Mouse (Mus musculus) lung, embryonic 14.5 days (tissue): ENCODE results near the gene St3gal3. TPM values are rescaled to one million over a fixed set of nuclear protein-coding genes. Genes with fewer than 3 reads are reported as not detected.

Experiments used
- ATAC-seq: fragments of 200-750 bp; cut with Nextera tagmentation; 2 replicates; pipeline ENCODE4 v1.8.0; 2017; ENCODE audit warnings: mild to moderate bottlenecking, moderate TSS enrichment, moderate library complexity; ENCODE audit not compliant: insufficient read depth
- DNase-seq: peaks from one replicate; pipeline ENCODE4 v3.0.0-alpha.2; 2015
- H3K27ac ChIP-seq: fragments of 300-500 bp; sonication (generic); 2 replicates; pipeline ENCODE4 v1.5.1; 2014; ENCODE audit warnings: low read depth, mild to moderate bottlenecking, moderate library complexity
- H3K27me3 ChIP-seq: fragments of 300-500 bp; sonication (generic); 2 replicates; pipeline ENCODE4 v1.6.1; 2014; ENCODE audit warnings: low read length, control low read depth; ENCODE audit not compliant: insufficient read depth
- H3K36me3 ChIP-seq: fragments of 300-500 bp; sonication (generic); 2 replicates; pipeline ENCODE4 v1.6.1; 2014; ENCODE audit warnings: control low read depth; ENCODE audit not compliant: insufficient read depth
- H3K4me1 ChIP-seq: fragments of 300-500 bp; sonication (generic); 2 replicates; pipeline ENCODE4 v1.6.1; 2014; ENCODE audit warnings: antibody characterized with exemption, control low read depth; ENCODE audit not compliant: insufficient read depth
- H3K4me2 ChIP-seq: fragments of 300-500 bp; sonication (generic); 2 replicates; pipeline ENCODE4 v1.6.1; 2014; ENCODE audit warnings: mild to moderate bottlenecking
- H3K4me3 ChIP-seq: fragments of 300-500 bp; sonication (generic); 2 replicates; pipeline ENCODE4 v1.5.1; 2014; ENCODE audit warnings: low read depth, low read length
- H3K9ac ChIP-seq: fragments of 300-500 bp; sonication (generic); 2 replicates; pipeline ENCODE4 v1.6.1; 2014
- H3K9me3 ChIP-seq: fragments of 300-500 bp; sonication (generic); 2 replicates; pipeline ENCODE4 v1.6.1; 2016; ENCODE audit warnings: low read depth, low read length, control low read depth
- CTCF ChIP-seq: IDR thresholded peaks from 2 replicates; pipeline ENCODE4 v1.5.1; 2016; ENCODE audit warnings: antibody characterized with exemption, low read depth
- WGBS: fragments of 180-500 bp; shearing (Covaris S2); extraction: QIAGEN DNeasy Blood & Tissue Kit; methylation state at CpG from one replicate; pipeline ENCODE4 v1.1.7; 2014; 5-methylcytosine and 5-hydroxymethylcytosine counted together
- polyA plus RNA-seq: library from polyadenylated mRNA; unstranded; fragments of >200 nt; fragmentation: Nextera tagmentation; extraction: Ambion mirVana; gene quantifications from 2 replicates; pipeline ENCODE4 v1.2.1, GENCODE M21; 2014

The St3gal3 gene
- polyA plus RNA-seq, 1 experiment from 2014 or later, result 6.3 TPM

GRCm38 (mm10) chr4:117986766-117987165 lies 147.9 kb downstream of the St3gal3 start:
- no peaks in the 10 kb centered on the region for H3K4me1 ChIP-seq
- ATAC-seq, result no peak
- H3K4me2 ChIP-seq, result no peak overlapping the region
- H3K27ac ChIP-seq, result no peak overlapping the region
- WGBS, result 39% methylated on average over 8 of the region's 8 CpGs
- H3K27me3 ChIP-seq, result no peaks in the 10 kb centered on the region
- no peak overlapping the region for H3K9ac ChIP-seq
- DNase-seq, result peak; percentile 49
- no peak for TF ChIP-seq CTCF
- H3K4me3 ChIP-seq, result no peak overlapping the region
- H3K9me3 ChIP-seq, result no peaks in the 10 kb centered on the region
- no peaks in the 10 kb centered on the region for H3K36me3 ChIP-seq

GRCm38 (mm10) chr4:117984993-117985587 lies 149.6 kb downstream of the St3gal3 start:
- H3K9ac ChIP-seq, result no peak overlapping the region
- H3K4me3 ChIP-seq, result no peak overlapping the region
- no peak for TF ChIP-seq CTCF
- no peaks in the 10 kb centered on the region for H3K9me3 ChIP-seq
- no peaks in the 10 kb centered on the region for H3K4me1 ChIP-seq
- H3K36me3 ChIP-seq, result no peaks in the 10 kb centered on the region
- no peak overlapping the region for H3K4me2 ChIP-seq
- H3K27me3 ChIP-seq, result no peaks in the 10 kb centered on the region
- ATAC-seq (peak; percentile 56; the same call in 1 of the 2 replicates), DNase-seq (peak; percentile 73)
- peak overlapping the region; percentile 20; the same call in 1 of the 2 replicates for H3K27ac ChIP-seq
- 45% methylated on average over 8 of the region's 8 CpGs for WGBS

GRCm38 (mm10) chr4:117984206-117984605 lies 150.5 kb downstream of the St3gal3 start:
- Histone ChIP-seq H3K27me3 (no peaks in the 10 kb centered on the region), H3K9me3 (no peaks in the 10 kb centered on the region), H3K4me3 (no peak overlapping the region), H3K36me3 (no peaks in the 10 kb centered on the region), H3K4me2 (no peak overlapping the region), H3K4me1 (no peaks in the 10 kb centered on the region), H3K27ac (no peak overlapping the region), H3K9ac (no peak overlapping the region)
- DNase-seq (no peak), ATAC-seq (no peak)
- 92% methylated on average over 3 of the region's 3 CpGs for WGBS
- TF ChIP-seq CTCF, result no peak

- H3K27ac ChIP-seq, result no peak overlapping the region
- H3K27me3 ChIP-seq, result no peaks in the 10 kb centered on the region
- no peaks in the 10 kb centered on the region for H3K9me3 ChIP-seq
- H3K36me3 ChIP-seq, result no peaks in the 10 kb centered on the region
- H3K4me2 ChIP-seq, result no peak overlapping the region
- no peak overlapping the region for H3K4me3 ChIP-seq
- H3K9ac ChIP-seq, result no peak overlapping the region
- H3K4me1 ChIP-seq, result no peaks in the 10 kb centered on the region
- DNase-seq (no peak), ATAC-seq (no peak)
- TF ChIP-seq CTCF, result no peak
- 48% methylated on average over 7 of the region's 7 CpGs for WGBS
Measured at GRCm38 (mm10) chr4:117982706-117983105, 152.0 kb downstream of the St3gal3 start.

- no peak for TF ChIP-seq CTCF
- Histone ChIP-seq H3K4me2 (no peak overlapping the region), H3K36me3 (no peaks in the 10 kb centered on the region), H3K9me3 (no peaks in the 10 kb centered on the region), H3K27me3 (no peaks in the 10 kb centered on the region), H3K4me3 (no peak overlapping the region), H3K9ac (no peak overlapping the region), H3K27ac (no peak overlapping the region), H3K4me1 (no peaks in the 10 kb centered on the region)
- ATAC-seq (no peak), DNase-seq (no peak)
- WGBS, result 55% methylated on average over 3 of the region's 5 CpGs
Measured at GRCm38 (mm10) chr4:117981518-117981917, 153.2 kb downstream of the St3gal3 start.

GRCm38 (mm10) chr4:117980161-117980560 lies 154.6 kb downstream of the St3gal3 start:
- Histone ChIP-seq H3K36me3 (no peaks in the 10 kb centered on the region), H3K4me1 (no peaks in the 10 kb centered on the region), H3K9me3 (no peaks in the 10 kb centered on the region), H3K27me3 (no peaks in the 10 kb centered on the region), H3K4me2 (no peak overlapping the region), H3K4me3 (no peak overlapping the region), H3K27ac (no peak overlapping the region), H3K9ac (no peak overlapping the region)
- WGBS, result 92% methylated on average over 4 of the region's 4 CpGs
- no peak for TF ChIP-seq CTCF
- no peak for ATAC-seq
- DNase-seq, result no peak

- no peak overlapping the region for H3K4me3 ChIP-seq
- H3K27me3 ChIP-seq, result no peaks in the 10 kb centered on the region
- no peaks in the 10 kb centered on the region for H3K36me3 ChIP-seq
- no peak for TF ChIP-seq CTCF
- H3K9ac ChIP-seq, result no peak overlapping the region
- H3K27ac ChIP-seq, result no peak overlapping the region
- DNase-seq, result no peak
- no peaks in the 10 kb centered on the region for H3K9me3 ChIP-seq
- no peaks in the 10 kb centered on the region for H3K4me1 ChIP-seq
- H3K4me2 ChIP-seq, result no peak overlapping the region
- no peak for ATAC-seq
- 81% methylated on average over 4 of the region's 4 CpGs for WGBS
Measured at GRCm38 (mm10) chr4:117979181-117979580, 155.5 kb downstream of the St3gal3 start.
